Mouse (Mus musculus): ENCODE results near the gene Nup50.
"Not testable (repeated sequence)": the region's sequence is repeated elsewhere in the genome, so short reads cannot be mapped to it uniquely, and the experiment has no call there.

Gene Nup50

GRCm38 (mm10) chr15:84922884-84923507 lies at the start of gene Nup50:
Nup50 (plus strand) TSS chr15:84923411.
- DNase-seq (ENCODE audit: low read depth, low spot score) = peak; percentile 99

- DNase-seq (ENCODE audit: low read depth, low spot score) = no peak
Observed at GRCm38 (mm10) chr15:84873867-84874266, 49.3 kb upstream of the Nup50 start.

- no peak for DNase-seq (ENCODE audit: low read depth, low spot score)
Observed at GRCm38 (mm10) chr15:84877029-84877815, 46.0 kb upstream of the Nup50 start.

GRCm38 (mm10) chr15:84888066-84888465 lies 35.1 kb upstream of the Nup50 start:
- DNase-seq (ENCODE audit: low read depth, low spot score) = no peak

GRCm38 (mm10) chr15:84891246-84891645 lies 32.0 kb upstream of the Nup50 start:
- DNase-seq (ENCODE audit: low read depth, low spot score) = peak; percentile 18

GRCm38 (mm10) chr15:84891658-84892057 lies 31.6 kb upstream of the Nup50 start:
- DNase-seq (ENCODE audit: low read depth, low spot score) = peak; percentile 78

- DNase-seq (ENCODE audit: low read depth, low spot score) = not testable (repeated sequence)
Observed at GRCm38 (mm10) chr15:84896216-84896615, 27.0 kb upstream of the Nup50 start.

GRCm38 (mm10) chr15:84896664-84897063 lies 26.5 kb upstream of the Nup50 start:
- DNase-seq (ENCODE audit: low read depth, low spot score) = no peak

- DNase-seq (ENCODE audit: low read depth, low spot score) = no peak
Observed at GRCm38 (mm10) chr15:84898077-84898476, 25.1 kb upstream of the Nup50 start.

GRCm38 (mm10) chr15:84903843-84904385 lies 19.3 kb upstream of the Nup50 start:
- DNase-seq (ENCODE audit: low read depth, low spot score) = no peak

GRCm38 (mm10) chr15:84913201-84913600 lies 10.0 kb upstream of the Nup50 start:
- DNase-seq (ENCODE audit: low read depth, low spot score) = no peak

- no peak for DNase-seq (ENCODE audit: low read depth, low spot score)
Observed at GRCm38 (mm10) chr15:84919938-84920337, 3.3 kb upstream of the Nup50 start, which contains the start of gene Gm29666. Gm29666 (minus strand) TSS chr15:84920038.

GRCm38 (mm10) chr15:84923508-84924181 lies 434 bp downstream of the Nup50 start:
- no peak for DNase-seq (ENCODE audit: low read depth, low spot score)

GRCm38 (mm10) chr15:84924781-84925315 lies 1.6 kb downstream of the Nup50 start:
- peak; percentile 42 for DNase-seq (ENCODE audit: low read depth, low spot score)

GRCm38 (mm10) chr15:84925495-84926018 lies 2.3 kb downstream of the Nup50 start:
- no peak for DNase-seq (ENCODE audit: low read depth, low spot score)

- DNase-seq (ENCODE audit: low read depth, low spot score) = no peak
Observed at GRCm38 (mm10) chr15:84932351-84932750, 9.1 kb downstream of the Nup50 start.

GRCm38 (mm10) chr15:84934901-84935300 lies 11.7 kb downstream of the Nup50 start:
- DNase-seq (ENCODE audit: low read depth, low spot score) = no peak

GRCm38 (mm10) chr15:84940102-84940501 lies 16.9 kb downstream of the Nup50 start:
- DNase-seq (ENCODE audit: low read depth, low spot score) = no peak

- DNase-seq (ENCODE audit: low read depth, low spot score) = no peak
Observed at GRCm38 (mm10) chr15:84942647-84943285, 19.6 kb downstream of the Nup50 start.

- no peak for DNase-seq (ENCODE audit: low read depth, low spot score)
Observed at GRCm38 (mm10) chr15:84944319-84944718, 21.1 kb downstream of the Nup50 start.

- DNase-seq (ENCODE audit: low read depth, low spot score) = no peak
Observed at GRCm38 (mm10) chr15:84948990-84949389, 25.8 kb downstream of the Nup50 start.

All from retina, adult 2 months (tissue).